Mouse (Mus musculus) liver, postnatal 0 days (tissue): ENCODE measurements around the gene Timp2.

Experiments used
- CTCF ChIP-seq: sonication (generic); IDR thresholded peaks from 2 replicates; pipeline ENCODE4 v1.5.1; 2016; ENCODE audit warnings: antibody characterized with exemption, low read depth
- EP300 ChIP-seq: IDR thresholded peaks from 2 replicates; pipeline ENCODE4 v1.6.1; 2016; ENCODE audit warnings: antibody characterized with exemption, low read depth, mild to moderate bottlenecking

DNA sequence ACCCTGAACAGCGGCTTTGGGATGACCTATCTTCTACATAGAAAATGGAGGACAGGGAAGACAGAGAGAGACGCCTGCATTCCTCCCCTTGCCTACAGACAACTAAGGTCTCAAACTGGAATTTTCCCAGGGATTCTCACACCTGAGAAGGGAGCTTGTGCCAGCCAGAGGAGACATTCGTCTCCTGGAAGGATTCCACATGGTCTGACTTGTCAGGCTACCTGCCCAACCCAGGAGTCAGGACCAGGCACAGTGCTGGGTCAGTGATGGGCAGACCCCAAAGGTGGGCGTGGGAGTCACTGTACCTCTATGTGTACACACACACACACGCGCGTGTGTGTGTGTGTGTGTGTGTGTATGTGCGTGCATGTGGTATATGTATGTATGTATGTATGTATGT, 49.8 kb upstream of the Timp2 start:
- no peak for TF ChIP-seq CTCF
- no peak for TF ChIP-seq EP300
